Mouse (Mus musculus): ENCODE results near the gene Gm20708. TPM values are rescaled to one million over a fixed set of nuclear protein-coding genes. Genes with fewer than 3 reads are reported as not detected.
"Not testable (repeated sequence)": the region's sequence is repeated elsewhere in the genome, so short reads cannot be mapped to it uniquely, and the experiment has no call there.

Gene Gm20708
- polyA plus RNA-seq, 1 experiment from 2014 or later: 1.5 TPM

GRCm38 (mm10) chr11:117826916-117827315, 17.4 kb downstream of the Gm20708 start:
- no peak overlapping the region for H3K27ac ChIP-seq
- H3K4me3 ChIP-seq (ENCODE audit: inconsistent target): no peak overlapping the region
- no peaks in the 10 kb centered on the region for H3K36me3 ChIP-seq (ENCODE audit: inconsistent target)
- H3K79me2 ChIP-seq (ENCODE audit: inconsistent target): peaks cover 31% of the 10 kb centered on the region
- WGBS (ENCODE audit: missing documents): 84% methylated on average over 7 of the region's 8 CpGs

GRCm38 (mm10) chr11:117827386-117827785, 17.9 kb downstream of the Gm20708 start:
- Histone ChIP-seq H3K79me2 (ENCODE audit: inconsistent target) (peaks cover 26% of the 10 kb centered on the region), H3K27ac (peak overlapping the region; percentile 80), H3K4me3 (ENCODE audit: inconsistent target) (no peak overlapping the region), H3K36me3 (ENCODE audit: inconsistent target) (no peaks in the 10 kb centered on the region)
- 65% methylated on average over 3 of the region's 3 CpGs for WGBS (ENCODE audit: missing documents)

- Histone ChIP-seq H3K27ac (peak overlapping the region; percentile 80), H3K4me3 (ENCODE audit: inconsistent target) (no peak overlapping the region), H3K36me3 (ENCODE audit: inconsistent target) (no peaks in the 10 kb centered on the region), H3K79me2 (ENCODE audit: inconsistent target) (peaks cover 17% of the 10 kb centered on the region)
- 32% methylated on average over 16 of the region's 18 CpGs for WGBS (ENCODE audit: missing documents)
These were observed 18.9 kb downstream of the Gm20708 start for GRCm38 (mm10) chr11:117828149-117828887.

- H3K27ac ChIP-seq: peak overlapping the region; percentile 80
- H3K4me3 ChIP-seq (ENCODE audit: inconsistent target): no peak overlapping the region
- H3K36me3 ChIP-seq (ENCODE audit: inconsistent target): no peaks in the 10 kb centered on the region
- 39% methylated on average over 9 of the region's 9 CpGs for WGBS (ENCODE audit: missing documents)
- peaks cover 10% of the 10 kb centered on the region for H3K79me2 ChIP-seq (ENCODE audit: inconsistent target)
These were observed 19.6 kb downstream of the Gm20708 start for GRCm38 (mm10) chr11:117828888-117829604.

GRCm38 (mm10) chr11:117829671-117830215, 20.3 kb downstream of the Gm20708 start:
- Histone ChIP-seq H3K36me3 (ENCODE audit: inconsistent target) (no peaks in the 10 kb centered on the region), H3K4me3 (ENCODE audit: inconsistent target) (no peak overlapping the region), H3K27ac (peak overlapping the region; percentile 80), H3K79me2 (ENCODE audit: inconsistent target) (peaks cover 6% of the 10 kb centered on the region)
- 44% methylated on average over 2 of the region's 2 CpGs for WGBS (ENCODE audit: missing documents)

- peak overlapping the region; percentile 80 for H3K27ac ChIP-seq
- H3K36me3 ChIP-seq (ENCODE audit: inconsistent target): no peaks in the 10 kb centered on the region
- H3K79me2 ChIP-seq (ENCODE audit: inconsistent target): no peaks in the 10 kb centered on the region; the same call in 1 of the 2 replicates
- H3K4me3 ChIP-seq (ENCODE audit: inconsistent target): no peak overlapping the region
- 40% methylated on average over 9 of the region's 9 CpGs for WGBS (ENCODE audit: missing documents)
These were observed 20.9 kb downstream of the Gm20708 start for GRCm38 (mm10) chr11:117830401-117830800.

- H3K79me2 ChIP-seq (ENCODE audit: inconsistent target): no peaks in the 10 kb centered on the region
- peak overlapping the region; percentile 41 for H3K4me3 ChIP-seq (ENCODE audit: inconsistent target)
- peak overlapping the region; percentile 56 for H3K27ac ChIP-seq
- 6% methylated on average over 28 of the region's 28 CpGs for WGBS (ENCODE audit: missing documents)
- no peaks in the 10 kb centered on the region for H3K36me3 ChIP-seq (ENCODE audit: inconsistent target)
These were observed 22.9 kb downstream of the Gm20708 start for GRCm38 (mm10) chr11:117832086-117832969.

- not testable (repeated sequence) for H3K79me2 ChIP-seq (ENCODE audit: inconsistent target)
These were observed 24.0 kb downstream of the Gm20708 start for GRCm38 (mm10) chr11:117833509-117833908.

GRCm38 (mm10) chr11:117834086-117834485, 24.6 kb downstream of the Gm20708 start:
- 95% methylated on average over 8 of the region's 8 CpGs for WGBS (ENCODE audit: missing documents)
- Histone ChIP-seq H3K79me2 (ENCODE audit: inconsistent target) (no peaks in the 10 kb centered on the region), H3K4me3 (ENCODE audit: inconsistent target) (no peak overlapping the region), H3K36me3 (ENCODE audit: inconsistent target) (no peaks in the 10 kb centered on the region), H3K27ac (no peak overlapping the region)

More at GRCm38 (mm10) chr11:117833509-117833908, 24.0 kb downstream of the Gm20708 start:
- H3K4me3 ChIP-seq (ENCODE audit: inconsistent target); H3K36me3 ChIP-seq (ENCODE audit: inconsistent target); H3K27ac ChIP-seq: not testable (repeated sequence)
- 91% methylated on average over 4 of the region's 6 CpGs for WGBS (ENCODE audit: missing documents)

- WGBS (ENCODE audit: missing documents): 43% methylated on average over 11 of the region's 13 CpGs
- H3K36me3 ChIP-seq (ENCODE audit: inconsistent target): no peaks in the 10 kb centered on the region
- no peaks in the 10 kb centered on the region for H3K79me2 ChIP-seq (ENCODE audit: inconsistent target)
- no peak overlapping the region for H3K27ac ChIP-seq
- no peak overlapping the region for H3K4me3 ChIP-seq (ENCODE audit: inconsistent target)
These were observed 26.8 kb downstream of the Gm20708 start for GRCm38 (mm10) chr11:117836306-117836705.

- H3K4me3 ChIP-seq (ENCODE audit: inconsistent target): no peak overlapping the region
- no peaks in the 10 kb centered on the region for H3K36me3 ChIP-seq (ENCODE audit: inconsistent target)
- 100% methylated on average over 2 of the region's 2 CpGs for WGBS (ENCODE audit: missing documents)
- H3K27ac ChIP-seq: no peak overlapping the region
- no peaks in the 10 kb centered on the region for H3K79me2 ChIP-seq (ENCODE audit: inconsistent target)
These were observed 29.1 kb downstream of the Gm20708 start for GRCm38 (mm10) chr11:117838572-117838971.

- H3K36me3 ChIP-seq (ENCODE audit: inconsistent target): no peaks in the 10 kb centered on the region
- H3K4me3 ChIP-seq (ENCODE audit: inconsistent target): no peak overlapping the region
- H3K79me2 ChIP-seq (ENCODE audit: inconsistent target): no peaks in the 10 kb centered on the region
- WGBS (ENCODE audit: missing documents): 100% methylated on average over 1 of the region's 1 CpGs
- H3K27ac ChIP-seq: no peak overlapping the region
These were observed 29.6 kb downstream of the Gm20708 start for GRCm38 (mm10) chr11:117839021-117839420.

GRCm38 (mm10) chr11:117840910-117841309, 31.4 kb downstream of the Gm20708 start:
- Histone ChIP-seq H3K4me3 (ENCODE audit: inconsistent target) (no peak overlapping the region), H3K79me2 (ENCODE audit: inconsistent target) (no peaks in the 10 kb centered on the region), H3K27ac (no peak overlapping the region), H3K36me3 (ENCODE audit: inconsistent target) (no peaks in the 10 kb centered on the region)
- 67% methylated on average over 1 of the region's 1 CpGs for WGBS (ENCODE audit: missing documents)

GRCm38 (mm10) chr11:117843434-117843833, 34.0 kb downstream of the Gm20708 start:
- Histone ChIP-seq H3K4me3 (ENCODE audit: inconsistent target) (no peak overlapping the region), H3K79me2 (ENCODE audit: inconsistent target) (no peaks in the 10 kb centered on the region), H3K27ac (no peak overlapping the region), H3K36me3 (ENCODE audit: inconsistent target) (no peaks in the 10 kb centered on the region)
- 94% methylated on average over 2 of the region's 2 CpGs for WGBS (ENCODE audit: missing documents)

All from macrophage (primary cell).